Mouse (Mus musculus) hindbrain, embryonic 10.5 days (tissue): Measurements from ENCODE around the gene 1110051M20Rik. TPM values are rescaled to one million over a fixed set of nuclear protein-coding genes. Genes with fewer than 3 reads are reported as not detected.

ENCODE experiments used
- DNase-seq: peaks from one replicate; pipeline ENCODE4 v3.0.0-alpha.2; 2017; ENCODE audit warnings: low spot score
- H3K27ac ChIP-seq: fragments of 300-500 bp; sonication (generic); 2 replicates; pipeline ENCODE4 v1.5.1; 2016; ENCODE audit warnings: mild to moderate bottlenecking, moderate library complexity
- H3K27me3 ChIP-seq: fragments of 300-500 bp; sonication (generic); 2 replicates; pipeline ENCODE4 v1.6.1; 2016; ENCODE audit warnings: mild to moderate bottlenecking; ENCODE audit not compliant: poor library complexity, insufficient read depth, severe bottlenecking
- H3K36me3 ChIP-seq: fragments of 300-500 bp; sonication (generic); 2 replicates; pipeline ENCODE4 v1.6.1; 2016; ENCODE audit warnings: mild to moderate bottlenecking, moderate library complexity
- H3K4me1 ChIP-seq: fragments of 300-500 bp; sonication (generic); replicated peaks from 2 replicates; pipeline ENCODE4 v1.6.1; 2016; ENCODE audit warnings: mild to moderate bottlenecking
- H3K4me3 ChIP-seq: fragments of 300-500 bp; sonication (generic); 2 replicates; pipeline ENCODE4 v1.5.1; 2016; ENCODE audit warnings: mild to moderate bottlenecking, moderate library complexity
- H3K9me3 ChIP-seq: fragments of 300-500 bp; sonication (generic); 2 replicates; pipeline ENCODE4 v1.6.1; 2016; ENCODE audit warnings: mild to moderate bottlenecking, moderate library complexity
- WGBS: fragments of 180-500 bp; shearing (Covaris S2); methylation state at CpG from one replicate; pipeline ENCODE4 v1.1.7; 2016; 5-methylcytosine and 5-hydroxymethylcytosine counted together
- polyA plus RNA-seq: library from polyadenylated mRNA; unstranded; fragments of >200 nt; fragmentation: Nextera tagmentation; extraction: Ambion mirVana; gene quantifications from 2 replicates; pipeline ENCODE4 v1.2.1, GENCODE M21; 2016

Gene 1110051M20Rik
- polyA plus RNA-seq, 1 experiment from 2014 or later: 96.7 TPM

DNA sequence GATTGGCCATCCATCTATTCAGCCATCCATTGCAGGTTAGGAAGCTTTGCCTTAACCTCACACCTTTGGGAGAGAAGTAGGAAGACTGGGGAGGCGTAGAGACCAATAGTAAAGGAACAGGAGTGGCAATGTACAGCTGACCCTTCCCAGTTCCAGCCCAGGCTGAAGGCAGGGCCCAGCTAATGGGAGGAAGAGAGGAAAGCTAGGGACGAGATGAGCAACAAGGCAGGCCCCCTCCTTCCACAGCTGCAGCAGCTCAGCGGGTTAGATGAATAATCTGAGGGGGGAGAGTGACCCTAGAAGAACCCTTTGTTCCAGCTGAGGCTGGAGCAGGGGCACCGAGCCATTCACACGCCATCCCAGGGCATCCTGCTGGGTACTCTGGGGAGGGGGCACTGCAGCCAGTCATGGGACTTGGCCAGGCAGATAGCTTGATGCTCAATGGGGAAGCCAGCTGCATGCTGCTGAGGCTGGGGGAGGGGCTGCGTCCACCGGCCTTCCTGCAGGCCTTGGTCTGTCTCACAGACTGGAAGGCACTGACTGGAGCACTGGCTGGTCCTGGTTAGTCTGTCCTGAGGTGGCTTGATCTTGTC lies 25.6 kb upstream of the 1110051M20Rik start:
- Histone ChIP-seq H3K27me3 (no peaks in the 10 kb centered on the region), H3K4me1 (peaks cover 55% of the 10 kb centered on the region), H3K27ac (peak overlapping the region; percentile 81), H3K4me3 (peak overlapping the region; percentile 16), H3K9me3 (no peaks in the 10 kb centered on the region), H3K36me3 (peaks cover 48% of the 10 kb centered on the region)
- 15% methylated on average over 7 of the region's 7 CpGs for WGBS
- peak; percentile 58 for DNase-seq

DNA sequence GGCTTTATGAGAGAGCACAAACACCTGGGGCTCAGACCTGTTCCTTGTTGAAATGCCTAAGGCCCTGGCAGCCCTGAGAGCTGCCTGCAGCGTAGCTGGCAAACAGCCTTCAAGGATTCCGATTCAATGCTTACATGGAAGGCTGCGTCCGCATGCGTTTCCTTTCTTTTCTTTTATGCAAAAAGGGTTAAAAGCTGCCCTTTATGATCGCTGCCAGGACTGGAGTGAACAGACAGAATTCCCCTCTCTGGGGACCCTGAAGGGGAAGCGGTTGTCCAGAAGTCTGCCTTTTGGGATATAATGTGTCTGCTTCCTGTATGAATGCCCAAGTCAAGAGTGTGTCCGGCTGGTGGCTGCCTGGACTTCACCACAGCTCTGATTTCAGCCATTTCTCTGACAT lies 23.1 kb upstream of the 1110051M20Rik start:
- no peak for DNase-seq
- Histone ChIP-seq H3K9me3 (no peaks in the 10 kb centered on the region), H3K27me3 (no peaks in the 10 kb centered on the region), H3K4me1 (peaks cover 44% of the 10 kb centered on the region), H3K4me3 (no peak overlapping the region), H3K27ac (peak overlapping the region; percentile 36; the same call in 1 of the 2 replicates), H3K36me3 (peaks cover 28% of the 10 kb centered on the region)
- WGBS: 74% methylated on average over 8 of the region's 8 CpGs

DNA sequence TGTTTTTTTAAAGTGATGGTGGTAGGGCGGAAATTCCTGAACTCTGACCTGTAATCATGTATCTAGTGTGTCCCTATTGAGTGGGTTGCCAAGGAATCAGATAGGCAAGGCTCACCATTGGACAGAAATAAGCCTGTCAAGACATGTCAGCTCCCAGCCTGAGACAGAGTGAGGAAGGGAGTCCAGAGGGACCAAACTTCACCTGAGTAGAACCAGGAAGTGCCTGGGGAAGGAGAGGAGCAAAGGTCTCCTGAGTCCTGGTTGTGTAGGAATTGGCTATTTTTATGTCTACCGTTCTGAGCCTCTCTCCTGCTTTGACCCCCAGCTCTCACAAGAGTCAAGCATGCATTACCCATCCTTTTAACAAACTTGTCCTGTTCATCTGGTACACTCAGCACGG lies 21.4 kb upstream of the 1110051M20Rik start:
- H3K27me3 ChIP-seq: no peaks in the 10 kb centered on the region
- WGBS: 89% methylated on average over 3 of the region's 3 CpGs
- no peak overlapping the region for H3K27ac ChIP-seq
- peaks cover 59% of the 10 kb centered on the region for H3K4me1 ChIP-seq
- no peak overlapping the region for H3K4me3 ChIP-seq
- DNase-seq: no peak
- H3K36me3 ChIP-seq: peaks cover 12% of the 10 kb centered on the region; the same call in 1 of the 2 replicates
- H3K9me3 ChIP-seq: no peaks in the 10 kb centered on the region

DNA sequence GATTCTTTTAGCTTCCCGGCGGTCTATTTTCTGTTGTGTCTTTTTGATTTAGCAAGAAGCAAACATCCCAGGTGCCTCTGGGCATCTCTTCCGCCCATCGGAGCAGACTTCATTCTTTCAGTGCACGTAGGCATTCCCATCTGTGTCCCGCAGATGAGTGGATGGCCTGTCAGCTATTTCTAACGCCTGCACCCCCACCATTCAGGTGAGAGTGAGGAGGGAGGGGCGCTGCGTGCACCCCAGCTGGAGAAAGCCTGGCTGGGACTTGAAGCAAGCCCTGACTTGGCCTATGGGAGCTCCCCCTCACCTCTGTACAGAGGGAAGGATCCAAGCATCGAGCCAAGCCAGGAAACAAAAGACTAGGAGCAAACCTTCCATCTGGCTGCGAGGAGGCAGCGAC lies 18.2 kb upstream of the 1110051M20Rik start:
- Histone ChIP-seq H3K36me3 (peaks cover 11% of the 10 kb centered on the region; the same call in 1 of the 2 replicates), H3K9me3 (no peaks in the 10 kb centered on the region), H3K27ac (peak overlapping the region; percentile 86), H3K27me3 (no peaks in the 10 kb centered on the region), H3K4me3 (peak overlapping the region; percentile 36), H3K4me1 (peaks cover 64% of the 10 kb centered on the region)
- WGBS: 7% methylated on average over 12 of the region's 12 CpGs
- DNase-seq: no peak

DNA sequence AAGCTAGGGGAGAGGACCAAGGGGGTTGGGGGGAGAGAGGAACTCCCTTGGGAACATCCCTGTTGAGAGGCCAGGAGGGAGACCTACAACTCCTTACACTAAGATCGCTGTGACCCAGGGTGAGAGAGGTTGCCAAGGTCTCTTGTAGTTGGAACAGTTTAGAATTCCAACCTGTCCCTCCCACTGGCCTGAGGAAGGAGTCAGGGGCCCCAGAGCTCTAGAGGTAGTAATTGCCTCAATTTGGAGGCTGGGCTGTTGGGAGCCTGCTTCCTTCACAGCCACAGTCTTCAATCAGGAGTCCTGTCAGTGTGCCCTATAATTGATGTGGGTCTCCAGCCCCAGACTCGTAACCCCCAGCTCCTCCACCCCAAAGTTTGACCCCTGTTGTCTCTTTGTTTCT lies 17.7 kb upstream of the 1110051M20Rik start:
- H3K4me1 ChIP-seq: peaks cover 64% of the 10 kb centered on the region
- peak overlapping the region; percentile 86 for H3K27ac ChIP-seq
- WGBS: 6% methylated on average over 2 of the region's 2 CpGs
- H3K9me3 ChIP-seq: no peaks in the 10 kb centered on the region
- DNase-seq: peak; percentile 38
- H3K36me3 ChIP-seq: peaks cover 11% of the 10 kb centered on the region; the same call in 1 of the 2 replicates
- no peaks in the 10 kb centered on the region for H3K27me3 ChIP-seq
- peak overlapping the region; percentile 36 for H3K4me3 ChIP-seq

DNA sequence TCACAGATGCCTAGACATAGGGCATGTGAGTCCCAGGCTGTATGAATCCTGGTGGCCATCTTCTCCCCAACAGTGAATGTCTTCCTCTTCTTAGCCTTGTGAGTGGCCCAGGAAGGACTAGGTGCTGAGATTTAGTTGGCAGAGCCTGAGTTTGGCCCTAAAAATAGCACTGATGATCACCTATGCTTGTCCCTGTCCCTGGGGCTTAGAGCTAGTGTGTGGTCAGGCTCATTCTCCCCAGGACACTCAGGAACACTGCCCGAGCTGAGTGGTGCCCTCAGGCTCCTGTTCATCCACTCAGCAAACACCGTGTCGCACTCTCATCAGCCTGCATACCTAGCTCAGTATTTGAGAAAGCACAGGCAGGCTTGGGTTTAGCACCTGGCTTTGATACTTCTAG lies 16.8 kb upstream of the 1110051M20Rik start:
- no peak overlapping the region for H3K4me3 ChIP-seq
- no peak for DNase-seq
- peaks cover 68% of the 10 kb centered on the region for H3K4me1 ChIP-seq
- H3K27ac ChIP-seq: peak overlapping the region; percentile 69
- no peaks in the 10 kb centered on the region for H3K27me3 ChIP-seq
- H3K36me3 ChIP-seq: peaks cover 11% of the 10 kb centered on the region; the same call in 1 of the 2 replicates
- no peaks in the 10 kb centered on the region for H3K9me3 ChIP-seq
- 55% methylated on average over 3 of the region's 3 CpGs for WGBS

DNA sequence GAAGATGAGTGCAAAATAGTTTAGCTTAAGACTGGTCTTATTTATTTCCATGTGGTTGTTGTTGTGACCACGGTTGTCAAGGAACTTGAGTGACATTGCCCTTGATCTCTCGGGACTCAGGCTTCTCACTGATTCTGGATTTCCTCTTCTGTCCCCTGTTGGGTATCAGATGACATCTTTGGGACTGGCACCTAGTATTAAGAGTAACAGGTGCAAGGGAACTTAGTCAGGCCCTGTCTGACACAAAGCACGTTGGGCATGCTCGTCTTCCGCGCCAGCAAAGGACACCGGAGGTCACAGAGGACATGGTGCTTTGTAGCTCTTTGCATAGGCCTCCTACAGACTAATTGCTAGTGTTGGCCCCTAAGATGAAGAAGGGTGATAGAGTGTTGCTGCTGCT lies 16.3 kb upstream of the 1110051M20Rik start:
- Histone ChIP-seq H3K27ac (no peak overlapping the region), H3K27me3 (no peaks in the 10 kb centered on the region), H3K4me1 (peaks cover 72% of the 10 kb centered on the region), H3K36me3 (peaks cover 11% of the 10 kb centered on the region; the same call in 1 of the 2 replicates), H3K9me3 (no peaks in the 10 kb centered on the region), H3K4me3 (0 out of 2 replicates have a peak overlapping the region, but pooled peaks have one; percentile 9)
- no peak for DNase-seq
- 56% methylated on average over 7 of the region's 7 CpGs for WGBS

DNA sequence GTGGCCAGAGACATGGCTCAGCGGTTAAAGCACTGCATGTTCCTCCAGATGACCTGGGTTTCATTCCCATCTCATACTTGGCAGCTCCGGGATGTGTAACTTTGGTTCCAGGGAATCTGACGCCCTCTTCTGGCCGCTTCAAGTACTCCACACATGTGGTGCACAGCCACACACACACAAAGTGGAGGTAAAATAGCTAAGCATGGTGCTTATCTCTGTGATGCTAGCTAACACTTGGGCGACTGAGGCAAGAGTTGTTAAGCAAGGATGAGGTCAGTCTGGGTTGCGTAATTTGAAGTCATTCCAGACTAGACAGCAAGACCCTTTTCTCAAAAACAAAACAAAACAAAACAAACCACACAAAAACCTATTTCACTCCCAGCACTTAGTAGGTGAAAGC lies 15.6 kb upstream of the 1110051M20Rik start:
- DNase-seq: no peak
- H3K4me1 ChIP-seq: peaks cover 79% of the 10 kb centered on the region
- 93% methylated on average over 6 of the region's 6 CpGs for WGBS
- H3K27me3 ChIP-seq: no peaks in the 10 kb centered on the region
- H3K27ac ChIP-seq: peak overlapping the region; percentile 96; the same call in 1 of the 2 replicates
- H3K4me3 ChIP-seq: peak overlapping the region; percentile 90
- H3K36me3 ChIP-seq: peaks cover 11% of the 10 kb centered on the region; the same call in 1 of the 2 replicates
- H3K9me3 ChIP-seq: no peaks in the 10 kb centered on the region

DNA sequence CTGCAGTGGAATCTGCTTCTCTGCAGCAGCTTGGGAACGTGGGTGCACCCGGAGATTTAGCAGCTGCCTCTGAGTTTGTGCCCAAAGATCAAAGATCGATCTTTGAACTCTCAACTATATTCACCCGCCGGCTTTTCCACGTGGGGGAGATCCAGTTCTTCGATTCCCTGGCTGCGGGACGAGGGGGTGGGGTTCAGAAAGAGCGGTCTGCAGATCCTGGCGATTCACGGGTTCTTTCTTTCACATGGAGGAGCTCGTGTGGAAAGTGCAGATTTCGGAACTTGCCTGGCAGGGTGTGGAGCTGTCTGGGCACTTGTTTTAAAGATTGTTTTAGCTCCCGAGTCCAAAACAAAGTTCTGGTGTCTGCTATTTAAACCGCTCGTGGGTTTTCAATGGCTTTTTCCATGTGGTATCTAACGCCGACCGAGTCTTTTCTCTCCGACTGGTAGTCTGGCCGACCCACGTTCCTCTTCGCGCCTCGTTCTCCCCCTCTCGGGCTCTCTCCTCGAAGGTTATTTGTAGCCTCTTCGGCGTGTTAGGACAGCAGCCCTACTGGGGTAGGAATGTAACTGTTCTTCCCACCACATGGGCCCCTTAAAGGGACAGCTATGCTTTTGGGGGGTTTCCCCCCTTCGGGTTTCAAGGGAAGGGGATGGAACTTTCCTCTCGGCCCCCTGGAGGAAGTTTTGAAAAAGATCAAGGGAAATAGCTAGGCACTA lies 14.3 kb upstream of the 1110051M20Rik start:
- peak overlapping the region; percentile 96 for H3K27ac ChIP-seq
- H3K4me3 ChIP-seq: peak overlapping the region; percentile 90
- peaks cover 80% of the 10 kb centered on the region for H3K4me1 ChIP-seq
- peak; percentile 72 for DNase-seq
- H3K36me3 ChIP-seq: peaks cover 9% of the 10 kb centered on the region; the same call in 1 of the 2 replicates
- H3K27me3 ChIP-seq: no peaks in the 10 kb centered on the region
- no peaks in the 10 kb centered on the region for H3K9me3 ChIP-seq
- under 1% methylated on average over 32 of the region's 32 CpGs for WGBS

DNA sequence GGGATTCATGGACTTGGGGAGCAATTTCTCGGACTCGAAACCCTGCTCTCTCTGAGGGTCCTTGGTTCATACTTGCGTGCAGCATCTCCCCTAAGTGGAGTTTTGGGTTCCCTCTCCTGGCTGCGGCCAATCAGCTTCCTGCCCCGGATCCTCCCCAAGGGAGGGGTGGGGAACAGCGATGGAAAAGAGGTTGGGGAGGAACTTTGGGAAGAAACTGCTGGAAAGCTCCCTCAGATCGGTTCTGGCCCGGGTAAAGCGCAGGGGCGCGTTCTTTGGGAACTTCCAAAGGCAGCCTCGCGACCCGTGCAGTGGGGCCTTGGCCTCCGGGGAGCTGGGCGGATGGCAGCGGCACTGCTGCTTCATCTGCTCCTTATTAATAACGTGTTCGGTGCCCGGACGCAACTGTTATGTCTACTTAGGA lies 13.8 kb upstream of the 1110051M20Rik start:
- under 1% methylated on average over 21 of the region's 21 CpGs for WGBS
- Histone ChIP-seq H3K4me3 (peak overlapping the region; percentile 90), H3K4me1 (peaks cover 78% of the 10 kb centered on the region), H3K9me3 (no peaks in the 10 kb centered on the region), H3K27me3 (no peaks in the 10 kb centered on the region), H3K36me3 (peaks cover 6% of the 10 kb centered on the region; the same call in 1 of the 2 replicates), H3K27ac (peak overlapping the region; percentile 96)
- DNase-seq: peak; percentile 77

DNA sequence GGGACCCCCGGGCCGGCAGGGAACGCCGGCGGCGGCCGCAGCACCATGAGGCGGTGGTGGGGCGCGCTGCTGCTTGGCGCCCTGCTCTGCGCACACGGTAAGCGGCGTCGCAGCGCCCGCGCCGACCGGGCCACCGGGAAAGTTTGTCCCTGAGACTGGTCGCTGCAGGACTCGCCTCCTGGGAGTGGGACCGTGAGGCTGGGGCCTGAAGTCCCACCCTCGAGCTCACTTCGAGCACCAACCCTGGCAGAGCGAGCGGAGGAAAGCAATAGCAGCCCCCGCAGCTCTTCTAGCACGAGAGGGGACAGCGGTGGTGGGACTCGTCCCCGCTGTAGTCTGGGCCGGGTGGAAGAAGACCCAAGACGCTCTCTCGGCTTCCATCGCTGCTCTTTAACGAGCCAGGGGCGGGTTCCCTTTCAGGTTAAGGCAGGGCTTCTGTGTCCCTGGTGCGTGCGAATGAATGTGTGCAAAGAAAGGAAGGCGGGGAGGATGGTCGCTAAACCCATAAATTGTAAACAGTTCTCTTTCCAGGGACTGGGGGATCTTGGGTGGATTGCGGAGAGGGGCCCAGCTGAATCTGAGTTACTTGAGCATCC lies 13.2 kb upstream of the 1110051M20Rik start:
- Histone ChIP-seq H3K9me3 (no peaks in the 10 kb centered on the region), H3K27ac (peak overlapping the region; percentile 96), H3K4me1 (peaks cover 73% of the 10 kb centered on the region), H3K4me3 (peak overlapping the region; percentile 90), H3K27me3 (no peaks in the 10 kb centered on the region), H3K36me3 (peaks cover 6% of the 10 kb centered on the region; the same call in 1 of the 2 replicates)
- DNase-seq: peak; percentile 68
- under 1% methylated on average over 45 of the region's 45 CpGs for WGBS

DNA sequence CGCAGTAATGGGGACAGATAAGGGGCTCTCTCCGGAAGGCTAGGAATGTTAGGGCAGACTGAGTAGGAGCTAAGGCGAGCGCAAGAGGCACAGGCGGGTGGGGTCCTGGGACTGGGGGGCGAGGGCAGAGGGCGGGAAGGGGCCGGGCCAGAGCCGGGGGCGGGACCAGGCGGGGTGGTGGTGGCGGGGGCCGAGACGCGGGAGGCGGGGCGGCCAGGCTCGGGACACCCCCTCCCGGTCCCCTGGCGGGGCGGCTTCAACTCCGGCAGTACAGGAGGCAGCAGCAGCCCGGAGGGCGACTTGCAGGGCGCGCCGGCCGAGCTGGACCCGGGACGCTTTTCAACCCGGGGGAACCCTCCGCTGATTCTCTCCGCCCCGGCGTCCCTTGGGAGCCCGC lies 12.8 kb upstream of the 1110051M20Rik start, which contains the start of gene Lrp4:
Gene Lrp4, plus strand, starts transcription at position 253 of the 397 bp plus-strand sequence.
- Histone ChIP-seq H3K27me3 (no peaks in the 10 kb centered on the region), H3K4me1 (peaks cover 68% of the 10 kb centered on the region), H3K4me3 (peak within 1 kb of the TSS; percentile 90), H3K9me3 (no peaks in the 10 kb centered on the region), H3K36me3 (peaks cover 6% of the 10 kb centered on the region; the same call in 1 of the 2 replicates), H3K27ac (peak within 1 kb of the TSS; percentile 96)
- DNase-seq: peak; percentile 73
- under 1% methylated on average over 36 of the region's 36 CpGs for WGBS
